Mouse (Mus musculus): ENCODE results near the gene Zfp62.

The Zfp62 gene

GRCm38 (mm10) chr11:49248974-49249700 lies 46.0 kb downstream of the Zfp62 start:
- DNase-seq (ENCODE audit: low read depth, low spot score): no peak

DNA sequence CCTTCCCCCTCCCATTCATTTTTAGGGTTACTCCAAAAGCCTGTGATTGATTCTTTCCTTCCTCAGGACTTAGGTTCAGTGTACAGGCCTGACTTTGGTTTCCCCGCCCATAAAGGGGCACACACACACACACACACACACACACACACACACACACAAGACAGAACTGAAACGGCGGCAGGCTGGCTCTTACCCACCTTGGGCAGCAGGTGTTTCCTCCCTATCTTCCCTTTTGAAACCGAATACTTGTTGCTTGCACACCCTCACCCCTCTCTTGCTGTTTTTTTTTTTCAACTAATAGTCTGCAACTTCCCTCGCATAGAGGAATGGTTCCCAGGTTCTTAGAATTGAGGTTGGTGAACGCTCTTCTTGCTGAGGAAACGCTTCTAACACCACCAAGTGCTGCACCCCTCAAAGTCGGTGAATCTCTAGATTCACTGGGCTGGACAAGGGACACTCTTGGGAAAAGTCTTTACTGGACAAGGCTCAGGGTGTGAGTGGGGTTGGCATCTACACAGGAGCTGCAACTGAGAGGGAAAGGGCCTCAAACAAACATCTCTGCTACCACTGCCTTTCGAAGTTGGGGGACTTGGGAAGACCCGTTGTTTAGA lies 46.8 kb downstream of the Zfp62 start:
- DNase-seq (ENCODE audit: low read depth, low spot score): no peak

DNA sequence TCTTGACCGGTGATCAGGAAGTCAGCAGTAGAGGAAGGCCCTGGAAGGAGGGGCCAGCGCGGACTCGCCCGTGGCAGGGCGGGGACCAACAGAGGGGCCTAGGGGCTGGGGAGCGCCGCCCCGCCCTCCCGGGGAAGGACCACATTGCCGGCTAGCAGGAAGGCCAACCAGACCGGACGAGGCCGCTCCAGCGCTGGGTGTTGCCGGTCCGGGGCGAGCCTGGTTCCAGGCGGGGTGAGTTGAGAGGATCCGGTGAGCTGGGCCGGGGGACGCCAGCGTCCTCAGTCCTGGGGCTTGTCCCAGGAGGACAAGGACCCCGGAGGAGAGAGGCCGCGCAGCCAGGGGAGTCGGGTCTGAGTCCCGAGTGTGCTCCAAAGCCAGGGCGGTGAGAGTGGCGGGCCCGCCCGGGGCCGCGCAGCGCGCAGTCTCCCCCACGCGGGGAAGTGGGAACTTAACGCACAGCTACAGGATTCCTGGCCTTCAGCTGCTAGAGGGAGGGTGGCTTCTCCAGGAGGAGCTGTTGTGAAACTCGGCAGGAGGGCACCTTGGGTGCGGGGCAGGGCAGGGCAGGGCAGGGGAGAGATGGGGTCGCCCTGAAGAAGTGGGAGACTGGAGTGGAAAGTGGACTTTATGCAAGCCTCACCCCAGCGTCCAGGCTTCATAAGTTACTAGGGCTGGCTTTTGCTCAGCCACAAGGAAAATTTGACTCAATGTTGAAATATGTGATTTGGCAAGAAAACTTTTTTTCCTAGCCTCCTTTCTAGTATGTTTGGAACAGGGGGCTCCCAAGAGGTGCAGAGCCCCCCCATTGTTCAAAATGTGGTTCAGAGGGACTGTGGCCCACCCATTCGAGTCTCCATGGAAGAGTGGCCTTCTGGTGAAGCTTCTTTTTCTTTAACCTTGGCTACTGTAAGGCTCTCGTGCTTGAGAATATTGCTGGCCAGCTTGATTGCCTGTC lies 47.6 kb downstream of the Zfp62 start:
- DNase-seq (ENCODE audit: low read depth, low spot score): no peak

DNA sequence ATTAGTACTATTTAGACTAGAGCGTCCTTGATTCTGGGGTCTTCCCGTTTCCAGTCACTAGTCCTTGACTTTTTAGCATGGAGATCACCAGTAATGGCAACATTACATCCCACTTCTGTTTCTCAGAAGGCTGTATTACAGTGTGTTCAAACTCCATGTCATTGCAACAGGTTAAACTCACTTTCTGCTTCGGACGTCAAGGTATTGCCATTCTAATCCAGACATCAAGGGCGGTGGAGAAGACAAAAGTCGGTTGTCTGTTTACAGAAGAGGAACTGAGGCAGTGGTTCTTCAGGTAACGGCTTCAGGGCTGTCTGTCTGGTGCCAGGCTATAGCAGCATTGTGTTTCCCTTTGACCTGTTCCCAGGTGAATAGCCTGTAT lies 48.3 kb downstream of the Zfp62 start:
- no peak for DNase-seq (ENCODE audit: low read depth, low spot score)

- DNase-seq (ENCODE audit: low read depth, low spot score): no peak
Observed at GRCm38 (mm10) chr11:49252048-49252447, 49.0 kb downstream of the Zfp62 start.

DNA sequence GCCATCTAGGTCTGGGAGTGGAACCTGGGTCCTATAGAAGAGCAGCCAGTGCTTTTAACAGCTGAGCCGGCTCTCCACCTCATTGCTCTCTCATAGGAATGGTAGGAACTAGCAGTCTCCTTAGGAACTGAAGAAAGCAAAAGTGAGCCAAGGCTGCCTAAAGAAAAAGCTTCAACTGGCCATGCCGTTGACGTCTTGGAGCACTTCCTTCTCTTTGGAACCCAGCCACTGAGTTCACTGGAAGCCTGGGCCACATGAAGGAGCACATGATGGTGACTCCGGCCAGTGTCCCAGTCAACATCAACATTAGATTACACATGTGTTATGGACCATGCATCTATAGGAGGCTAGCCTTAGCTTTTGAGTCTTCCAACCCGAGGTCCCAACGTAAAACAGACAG lies 49.9 kb downstream of the Zfp62 start:
- DNase-seq (ENCODE audit: low read depth, low spot score): no peak

DNA sequence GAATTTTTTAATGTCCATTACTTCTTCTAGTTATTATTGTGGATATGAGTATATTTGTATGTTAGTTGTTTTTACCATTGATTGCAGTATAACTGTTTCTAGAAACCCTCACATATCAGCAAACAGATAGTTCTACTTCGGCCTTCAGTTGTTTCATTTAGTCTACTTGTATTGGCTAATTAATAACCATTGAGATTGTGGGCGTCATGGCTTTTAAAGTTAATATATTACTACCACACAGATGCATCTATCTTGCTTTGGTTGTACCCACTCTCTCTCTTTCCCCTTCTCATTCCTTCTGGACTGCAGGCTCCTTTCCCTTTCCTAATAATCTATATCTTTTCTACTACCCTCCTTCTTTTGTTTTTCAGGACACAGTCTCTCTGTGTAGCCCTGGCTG lies 56.2 kb downstream of the Zfp62 start:
- DNase-seq (ENCODE audit: low read depth, low spot score): no peak

- DNase-seq (ENCODE audit: low read depth, low spot score): no peak
Observed at GRCm38 (mm10) chr11:49259829-49260228, 56.7 kb downstream of the Zfp62 start.

GRCm38 (mm10) chr11:49260598-49261312 lies 57.7 kb downstream of the Zfp62 start:
- DNase-seq (ENCODE audit: low read depth, low spot score): no peak

- DNase-seq (ENCODE audit: low read depth, low spot score): no peak
Observed at GRCm38 (mm10) chr11:49261313-49261855, 58.3 kb downstream of the Zfp62 start.

- no peak for DNase-seq (ENCODE audit: low read depth, low spot score)
Observed at GRCm38 (mm10) chr11:49262286-49262685, 59.2 kb downstream of the Zfp62 start.

DNA sequence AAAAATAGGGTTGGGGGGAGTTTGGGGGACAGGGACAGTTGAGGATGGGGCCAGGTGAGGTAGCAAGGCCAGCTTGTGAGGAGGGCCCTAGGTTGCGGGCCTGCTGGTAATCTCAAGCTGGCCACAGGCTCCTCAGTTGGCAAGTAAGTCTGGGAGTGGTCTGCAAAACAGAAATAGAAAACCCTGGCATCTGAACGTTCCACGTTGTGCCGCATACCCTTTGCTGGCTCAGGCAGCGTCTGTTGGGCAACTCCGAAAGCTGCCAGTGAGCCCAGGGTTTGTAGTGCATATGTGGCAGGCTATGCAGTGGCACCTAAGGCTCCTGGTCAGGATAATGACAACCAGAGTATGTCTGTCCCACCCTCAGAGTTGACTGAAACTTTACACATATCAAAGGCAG lies 60.1 kb downstream of the Zfp62 start:
- no peak for DNase-seq (ENCODE audit: low read depth, low spot score)

- DNase-seq (ENCODE audit: low read depth, low spot score): no peak
Observed at GRCm38 (mm10) chr11:49264081-49264480, 61.0 kb downstream of the Zfp62 start.

DNA sequence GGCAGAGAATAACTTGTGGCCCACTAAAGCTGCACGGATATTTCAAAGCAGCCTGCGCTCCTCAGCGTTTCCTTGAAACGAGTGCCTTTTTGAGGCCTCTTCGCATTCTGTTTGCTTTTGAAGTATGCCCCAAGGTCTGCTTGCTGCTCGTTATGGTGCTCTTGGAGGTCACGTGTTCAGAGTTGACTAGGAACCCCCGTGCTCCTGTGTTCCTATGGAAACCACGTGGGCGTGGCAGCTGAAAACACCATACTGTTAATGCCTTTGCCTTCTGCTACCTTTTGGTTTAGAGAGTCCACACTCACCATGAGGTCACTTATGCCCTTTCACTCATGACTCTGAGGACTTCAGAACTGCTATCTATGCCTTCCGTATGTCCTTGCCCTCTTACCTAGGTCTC lies 61.5 kb downstream of the Zfp62 start:
- no peak for DNase-seq (ENCODE audit: low read depth, low spot score)

DNA sequence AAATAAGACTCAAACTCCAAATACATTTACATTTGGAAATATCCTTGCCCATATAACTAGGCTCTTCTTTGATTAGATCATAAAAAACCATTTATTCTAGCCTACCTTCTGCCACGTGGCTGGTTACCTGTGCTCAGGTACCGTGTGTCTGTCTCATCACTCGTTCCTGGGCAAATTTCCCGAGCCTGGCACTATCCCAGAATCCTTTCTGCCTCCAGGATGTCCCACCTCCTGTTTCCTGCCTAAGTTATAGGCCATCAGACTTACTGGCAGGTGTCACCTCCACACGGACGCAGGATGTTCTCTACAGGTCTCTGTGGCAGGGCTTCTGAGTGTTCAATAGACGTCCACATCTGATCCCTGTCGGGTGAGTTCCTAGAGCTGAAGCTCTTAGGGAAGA lies 62.0 kb downstream of the Zfp62 start:
- DNase-seq (ENCODE audit: low read depth, low spot score): no peak

DNA sequence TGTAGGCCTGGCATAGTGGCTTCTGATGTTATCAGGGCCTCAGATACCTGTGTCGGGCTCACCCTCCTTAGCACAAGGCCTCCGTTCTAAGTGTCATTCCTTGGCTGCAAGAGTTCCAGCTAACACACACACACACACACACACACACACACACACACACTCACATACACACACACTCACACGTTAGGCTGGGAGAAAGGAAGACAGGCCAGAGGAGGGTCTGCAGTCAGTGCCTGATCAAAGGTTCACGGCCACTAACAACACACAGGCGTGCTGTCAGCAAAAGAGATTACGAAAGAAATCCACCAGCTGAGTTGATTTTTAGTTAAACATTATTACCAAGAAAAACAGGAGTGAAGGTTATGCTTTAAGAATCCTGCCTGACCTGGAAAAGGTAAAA lies 63.6 kb downstream of the Zfp62 start:
- no peak for DNase-seq (ENCODE audit: low read depth, low spot score)

- DNase-seq (ENCODE audit: low read depth, low spot score): no peak
Observed at GRCm38 (mm10) chr11:49267316-49267715, 64.2 kb downstream of the Zfp62 start.

- DNase-seq (ENCODE audit: low read depth, low spot score): no peak
Observed at GRCm38 (mm10) chr11:49267970-49268579, 65.0 kb downstream of the Zfp62 start.
